Mouse (Mus musculus) kidney, adult 18-20 months (tissue): ENCODE results near the gene Mast4.

Source experiments
- DNase-seq: peaks from one replicate; pipeline ENCODE4 v3.0.0; 2021

The Mast4 gene

GRCm38 (mm10) chr13:103238034-103238705 is 96.1 kb downstream of the Mast4 start:
- DNase-seq, result peak; percentile 77

GRCm38 (mm10) chr13:103232171-103232570 is 102.1 kb downstream of the Mast4 start:
- DNase-seq, result no peak

- no peak for DNase-seq
These were observed 105.2 kb downstream of the Mast4 start for GRCm38 (mm10) chr13:103229069-103229468.

GRCm38 (mm10) chr13:103225895-103226815 is 108.1 kb downstream of the Mast4 start:
- DNase-seq, result no peak

- peak; percentile 33 for DNase-seq
These were observed 108.9 kb downstream of the Mast4 start for GRCm38 (mm10) chr13:103225217-103225894.

- no peak for DNase-seq
These were observed 113.7 kb downstream of the Mast4 start for GRCm38 (mm10) chr13:103220479-103221064.

GRCm38 (mm10) chr13:103219999-103220398 is 114.3 kb downstream of the Mast4 start:
- DNase-seq, result no peak

- no peak for DNase-seq
These were observed 116.8 kb downstream of the Mast4 start for GRCm38 (mm10) chr13:103217486-103217885.

- DNase-seq, result no peak
These were observed 119.8 kb downstream of the Mast4 start for GRCm38 (mm10) chr13:103214506-103214905.

- no peak for DNase-seq
These were observed 122.3 kb downstream of the Mast4 start for GRCm38 (mm10) chr13:103211953-103212352.

- DNase-seq, result peak; percentile 20
These were observed 122.8 kb downstream of the Mast4 start for GRCm38 (mm10) chr13:103211501-103211941.

GRCm38 (mm10) chr13:103210746-103211145 is 123.6 kb downstream of the Mast4 start:
- DNase-seq, result no peak

- no peak for DNase-seq
These were observed 127.1 kb downstream of the Mast4 start for GRCm38 (mm10) chr13:103207199-103207598.

GRCm38 (mm10) chr13:103206644-103207043 is 127.7 kb downstream of the Mast4 start:
- no peak for DNase-seq

GRCm38 (mm10) chr13:103205191-103205590 is 129.1 kb downstream of the Mast4 start:
- no peak for DNase-seq

- DNase-seq, result no peak
These were observed 130.9 kb downstream of the Mast4 start for GRCm38 (mm10) chr13:103203376-103203895.

GRCm38 (mm10) chr13:103201016-103201760 is 133.1 kb downstream of the Mast4 start:
- no peak for DNase-seq

GRCm38 (mm10) chr13:103199823-103200660 is 134.3 kb downstream of the Mast4 start:
- DNase-seq, result no peak

GRCm38 (mm10) chr13:103198210-103198940 is 135.9 kb downstream of the Mast4 start:
- DNase-seq, result no peak

GRCm38 (mm10) chr13:103196307-103196706 is 138.0 kb downstream of the Mast4 start:
- DNase-seq, result no peak
